Mouse (Mus musculus): ENCODE data around the gene Slit3.

The Slit3 gene

GRCm38 (mm10) chr11:35124489-35125107 is 3.6 kb downstream of the Slit3 start:
- DNase-seq (ENCODE audit: low spot score in 2 of 2): no peak

GRCm38 (mm10) chr11:35125108-35125490 is 4.1 kb downstream of the Slit3 start:
- DNase-seq (ENCODE audit: low spot score in 2 of 2): no peak

GRCm38 (mm10) chr11:35131740-35132139 is 10.7 kb downstream of the Slit3 start:
- no peak for DNase-seq (ENCODE audit: low spot score in 2 of 2)

GRCm38 (mm10) chr11:35136625-35137024 is 15.6 kb downstream of the Slit3 start:
- DNase-seq (ENCODE audit: low spot score in 2 of 2): no peak

- no peak for DNase-seq (ENCODE audit: low spot score in 2 of 2)
These were observed 19.1 kb downstream of the Slit3 start for GRCm38 (mm10) chr11:35140092-35140491.

GRCm38 (mm10) chr11:35142202-35142601 is 21.2 kb downstream of the Slit3 start:
- DNase-seq (ENCODE audit: low spot score in 2 of 2): no peak

- no peak for DNase-seq (ENCODE audit: low spot score in 2 of 2)
These were observed 21.8 kb downstream of the Slit3 start for GRCm38 (mm10) chr11:35142698-35143360.

GRCm38 (mm10) chr11:35147818-35148445 is 26.9 kb downstream of the Slit3 start:
- no peak for DNase-seq (ENCODE audit: low spot score in 2 of 2)

GRCm38 (mm10) chr11:35151539-35151951 is 30.5 kb downstream of the Slit3 start:
- no peak for DNase-seq (ENCODE audit: low spot score in 2 of 2)

- DNase-seq (ENCODE audit: low spot score in 2 of 2): no peak
These were observed 31.9 kb downstream of the Slit3 start for GRCm38 (mm10) chr11:35152875-35153274.

GRCm38 (mm10) chr11:35154449-35154848 is 33.4 kb downstream of the Slit3 start:
- DNase-seq (ENCODE audit: low spot score in 2 of 2): no peak

GRCm38 (mm10) chr11:35155281-35155680 is 34.3 kb downstream of the Slit3 start:
- DNase-seq (ENCODE audit: low spot score in 2 of 2): no peak

GRCm38 (mm10) chr11:35156676-35157075 is 35.7 kb downstream of the Slit3 start:
- DNase-seq (ENCODE audit: low spot score in 2 of 2): no peak

GRCm38 (mm10) chr11:35160682-35161211 is 39.7 kb downstream of the Slit3 start:
- no peak for DNase-seq (ENCODE audit: low spot score in 2 of 2)

- DNase-seq (ENCODE audit: low spot score in 2 of 2): no peak
These were observed 42.4 kb downstream of the Slit3 start for GRCm38 (mm10) chr11:35163396-35163795.

- DNase-seq (ENCODE audit: low spot score in 2 of 2): no peak
These were observed 46.2 kb downstream of the Slit3 start for GRCm38 (mm10) chr11:35167176-35167575.

GRCm38 (mm10) chr11:35171505-35171904 is 50.5 kb downstream of the Slit3 start:
- no peak for DNase-seq (ENCODE audit: low spot score in 2 of 2)

- DNase-seq (ENCODE audit: low spot score in 2 of 2): no peak
These were observed 56.5 kb downstream of the Slit3 start for GRCm38 (mm10) chr11:35177564-35177963.

GRCm38 (mm10) chr11:35178144-35178817 is 57.3 kb downstream of the Slit3 start:
- DNase-seq (ENCODE audit: low spot score in 2 of 2): no peak

GRCm38 (mm10) chr11:35179305-35179704 is 58.3 kb downstream of the Slit3 start:
- DNase-seq (ENCODE audit: low spot score in 2 of 2): no peak

GRCm38 (mm10) chr11:35182887-35183286 is 61.9 kb downstream of the Slit3 start:
- DNase-seq (ENCODE audit: low spot score in 2 of 2): no peak

- no peak for DNase-seq (ENCODE audit: low spot score in 2 of 2)
These were observed 73.8 kb downstream of the Slit3 start for GRCm38 (mm10) chr11:35194826-35195225.

Data from spleen, postnatal 10 days (tissue).